Mouse (Mus musculus) bone marrow, adult 2 months (tissue): ENCODE measurements around the gene Odf3l2. TPM values are rescaled to one million over a fixed set of nuclear protein-coding genes. Genes with fewer than 3 reads are reported as not detected.

Experiments
- H3K27ac ChIP-seq: fragments of 200-500 bp; 2 replicates; pipeline ENCODE4 v1.5.1; 2012; ENCODE audit warnings: low read depth, mild to moderate bottlenecking, control low read depth, inconsistent platforms, low read length; ENCODE audit not compliant: control insufficient read depth, poor library complexity, insufficient read depth
- H3K4me1 ChIP-seq: fragments of 200-500 bp; 2 replicates; pipeline ENCODE4 v1.6.1; 2011; ENCODE audit warnings: low read length; ENCODE audit not compliant: control insufficient read depth, insufficient read depth
- H3K4me3 ChIP-seq: fragments of 200-500 bp; replicated peaks from 2 replicates; pipeline ENCODE3; 2011; ENCODE audit warnings: mild to moderate bottlenecking, low read depth, low read length, control low read depth; ENCODE audit not compliant: control insufficient read depth
- CTCF ChIP-seq: fragments of 200-500 bp; IDR thresholded peaks from 2 replicates; pipeline ENCODE4 v1.5.1; 2011; ENCODE audit warnings: low read length, control low read depth; ENCODE audit not compliant: control insufficient read depth, insufficient read depth
- POLR2A ChIP-seq: fragments of 200-500 bp; IDR thresholded peaks from 2 replicates; pipeline ENCODE4 v1.6.1; 2011; ENCODE audit warnings: low read depth, mild to moderate bottlenecking, control low read depth, low read length, borderline replicate concordance; ENCODE audit not compliant: control insufficient read depth
- WGBS: fragments of 180-500 bp; shearing (Covaris S2); methylation state at CpG from one replicate; pipeline ENCODE4 v1.1.7; 2018; 5-methylcytosine and 5-hydroxymethylcytosine counted together
- polyA plus RNA-seq: library from polyadenylated mRNA; stranded (reverse); fragments of >200 nt; gene quantifications from 2 replicates; pipeline ENCODE4 v1.2.4, GENCODE M21; 2011; ENCODE audit warnings: low replicate concordance; ENCODE audit not compliant: missing spikeins, insufficient read depth, insufficient read length

Odf3l2 gene
- polyA plus RNA-seq, 1 experiment, result not detected

DNA sequence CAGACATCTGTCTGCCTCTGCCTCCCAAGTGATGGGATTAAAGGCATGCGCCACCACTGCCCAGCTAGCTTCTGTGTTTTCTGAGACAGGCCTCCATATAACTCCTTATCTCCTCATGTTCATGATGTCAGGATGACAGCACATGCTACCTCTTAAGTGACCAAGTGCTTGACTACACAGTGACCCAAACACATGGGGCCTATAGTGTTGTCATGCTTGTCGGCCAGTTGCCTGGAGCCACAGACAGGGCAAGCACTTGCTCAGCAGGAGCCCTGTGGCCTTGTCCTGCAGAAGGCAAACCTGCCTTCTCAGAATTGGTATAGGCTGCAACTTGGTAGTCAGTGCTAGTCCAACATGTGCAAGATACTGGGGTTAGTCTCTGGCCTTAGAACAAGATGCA, 40.7 kb upstream of the Odf3l2 start:
- WGBS, result 91% methylated on average over 2 of the region's 2 CpGs
- no peak overlapping the region for H3K4me3 ChIP-seq
- TF ChIP-seq POLR2A (no peak), CTCF (no peak)
- H3K4me1 ChIP-seq, result peaks cover 6% of the 10 kb centered on the region
- no peak overlapping the region for H3K27ac ChIP-seq

GRCm38 (mm10) chr10:79684770-79685600, 39.4 kb upstream of the Odf3l2 start:
- 89% methylated on average over 25 of the region's 25 CpGs for WGBS
- Histone ChIP-seq H3K27ac (0 out of 2 replicates have a peak overlapping the region, but pooled peaks have one; percentile 31), H3K4me1 (peaks cover 12% of the 10 kb centered on the region), H3K4me3 (no peak overlapping the region)
- no peak for TF ChIP-seq POLR2A
- no peak for TF ChIP-seq CTCF

DNA sequence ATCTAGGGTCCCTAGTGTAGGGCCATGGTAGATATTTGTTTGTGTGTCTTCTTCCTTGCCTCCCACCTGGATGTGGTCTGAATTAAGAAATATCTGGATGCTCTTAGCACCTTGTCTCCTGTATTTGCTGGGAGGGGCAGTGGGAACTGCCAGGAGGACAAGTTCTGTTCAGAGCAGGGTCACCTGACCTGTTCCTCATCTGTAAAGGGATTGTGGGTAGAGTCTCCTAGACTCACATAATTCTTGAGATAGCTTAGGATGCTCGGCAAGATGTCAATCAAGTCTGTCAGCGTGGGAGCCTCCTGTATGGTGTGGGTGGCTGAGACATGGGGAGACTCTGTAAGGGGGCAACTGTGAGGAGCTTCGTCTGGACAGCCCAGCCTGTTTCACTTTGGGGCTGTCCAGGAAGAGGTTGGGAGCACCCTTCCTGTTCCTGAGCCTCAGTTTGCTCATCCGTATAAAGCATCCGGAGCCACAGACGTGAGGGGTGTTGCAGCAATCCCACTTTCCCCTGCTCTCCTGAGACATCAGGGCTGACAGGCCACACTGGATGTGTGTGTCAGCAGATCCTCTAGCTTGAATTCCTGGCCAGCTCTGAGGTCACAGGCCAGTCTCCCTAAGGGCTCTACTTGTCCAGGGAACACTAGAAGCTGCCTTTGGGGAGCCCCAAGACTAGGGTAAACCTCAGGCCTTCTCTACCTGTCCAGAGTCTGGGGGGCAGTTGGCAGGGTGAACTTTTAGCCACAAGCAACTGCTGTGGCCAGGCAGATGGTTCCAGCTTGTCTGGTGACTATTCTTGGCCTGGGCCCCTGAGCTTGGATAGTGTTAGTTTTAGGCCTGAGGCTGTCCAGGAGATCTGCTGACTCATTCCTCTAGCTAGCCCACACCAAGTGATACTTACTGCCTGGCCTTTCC, 38.4 kb upstream of the Odf3l2 start:
- Histone ChIP-seq H3K4me1 (peaks cover 12% of the 10 kb centered on the region), H3K4me3 (peak overlapping the region; percentile 18), H3K27ac (0 out of 2 replicates have a peak overlapping the region, but pooled peaks have one; percentile 31)
- TF ChIP-seq CTCF, result no peak
- no peak for TF ChIP-seq POLR2A
- WGBS, result 57% methylated on average over 6 of the region's 6 CpGs

- 0 out of 2 replicates have a peak overlapping the region, but pooled peaks have one; percentile 13 for H3K27ac ChIP-seq
These were observed 37.5 kb upstream of the Odf3l2 start for GRCm38 (mm10) chr10:79682916-79683582.

GRCm38 (mm10) chr10:79682551-79682915, 37.0 kb upstream of the Odf3l2 start:
- Histone ChIP-seq H3K4me1 (peaks cover 12% of the 10 kb centered on the region), H3K27ac (peak overlapping the region; percentile 98), H3K4me3 (peak overlapping the region; percentile 85)
- TF ChIP-seq POLR2A (no peak), CTCF (no peak)
- WGBS, result 0% methylated on average over 10 of the region's 10 CpGs

More at GRCm38 (mm10) chr10:79682916-79683582, 37.5 kb upstream of the Odf3l2 start:
- H3K4me3 ChIP-seq, result peak overlapping the region; percentile 85
- peaks cover 12% of the 10 kb centered on the region for H3K4me1 ChIP-seq
- TF ChIP-seq CTCF (peak; percentile 26; the same call in 1 of the 2 replicates), POLR2A (no peak)
- WGBS, result 1% methylated on average over 10 of the region's 10 CpGs

GRCm38 (mm10) chr10:79681591-79682245, 36.2 kb upstream of the Odf3l2 start, which contains the start of gene Cdc34:
Gene Cdc34, plus strand, starts transcription at chr10:79682195.
- TF ChIP-seq CTCF (no peak; the same call in 1 of the 2 replicates), POLR2A (peak; percentile 81; the same call in 1 of the 2 replicates)
- Histone ChIP-seq H3K27ac (peak within 1 kb of the TSS; percentile 98), H3K4me1 (peaks cover 12% of the 10 kb centered on the region), H3K4me3 (peak within 1 kb of the TSS; percentile 85)
- WGBS, result under 1% methylated on average over 84 of the region's 84 CpGs

- 36% methylated on average over 11 of the region's 11 CpGs for WGBS
- TF ChIP-seq POLR2A (no peak), CTCF (no peak)
- Histone ChIP-seq H3K4me1 (peaks cover 12% of the 10 kb centered on the region), H3K4me3 (peak overlapping the region; percentile 64), H3K27ac (peak overlapping the region; percentile 98)
These were observed 35.3 kb upstream of the Odf3l2 start for GRCm38 (mm10) chr10:79680606-79681495.
